ENCODE assay signal across 14 mouse cellular contexts in genomic region chr3:131593143-131593798, GRCm38 (mm10). TPM values are rescaled to one million over a fixed set of nuclear protein-coding genes. Genes with fewer than 3 reads are reported as not detected.
DNase-seq lines count a peak whose midpoint lies in the region; ATAC-seq and TF ChIP-seq lines count a peak whose summit lies in the region.
"Had no signal": no experiment of that assay in that cellular context is flagged by ENCODE, and none has a peak within 500 bp of the region (broad histone marks: within the 10 kb centered on the region; RNA-seq: fewer than 3 reads in every experiment).

No protein-coding gene starts in this region.

- H3K36me3 ChIP-seq in intestine, postnatal 0 days (ENCODE audit: control insufficient read depth, insufficient read depth): peaks cover 69% of the 10 kb centered on the region
- H3K36me3 ChIP-seq in intestine, embryonic 16.5 days (ENCODE audit: control insufficient read depth, insufficient read depth, low read length): peaks cover 16% of the 10 kb centered on the region; the same call in 1 of the 2 replicates
- peaks cover 32% of the 10 kb centered on the region for H3K36me3 ChIP-seq in neural tube, embryonic 13.5 days

- H3K27ac ChIP-seq in intestine, postnatal 0 days (ENCODE audit: low read depth, low read length): no peak overlapping the region
- H3K27ac ChIP-seq in intestine, embryonic 16.5 days (ENCODE audit: low read length): no peak overlapping the region
- H3K27ac ChIP-seq in neural tube, embryonic 13.5 days (replicated peaks): peak overlapping the region; percentile 68
- H3K27ac ChIP-seq: forebrain, embryonic 15.5 days; hindbrain, embryonic 15.5 days had no signal

- H3K4me2 ChIP-seq in intestine, postnatal 0 days (replicated peaks; ENCODE audit: low read depth): no peak overlapping the region
- no peak overlapping the region for H3K4me2 ChIP-seq in intestine, embryonic 16.5 days (ENCODE audit: low read depth, low read length)
- H3K4me2 ChIP-seq in neural tube, embryonic 13.5 days: no peak overlapping the region
- H3K4me2 ChIP-seq: forebrain, embryonic 15.5 days; hindbrain, embryonic 15.5 days had no signal

- H3K27me3 ChIP-seq in intestine, postnatal 0 days (replicated peaks; ENCODE audit: control insufficient read depth, insufficient read depth, low read length): no peaks in the 10 kb centered on the region
- H3K27me3 ChIP-seq in intestine, embryonic 16.5 days (replicated peaks; ENCODE audit: control insufficient read depth, insufficient read depth, low read length): no peaks in the 10 kb centered on the region
- no peaks in the 10 kb centered on the region for H3K27me3 ChIP-seq in neural tube, embryonic 13.5 days
- H3K27me3 ChIP-seq: forebrain, embryonic 15.5 days; hindbrain, embryonic 15.5 days had no signal

- H3K4me1 ChIP-seq in intestine, postnatal 0 days (replicated peaks; ENCODE audit: control insufficient read depth, insufficient read depth, low read length): no peaks in the 10 kb centered on the region
- H3K4me1 ChIP-seq in intestine, embryonic 16.5 days (ENCODE audit: control insufficient read depth, insufficient read depth, low read length): no peaks in the 10 kb centered on the region
- no peaks in the 10 kb centered on the region; the same call in 1 of the 2 replicates for H3K4me1 ChIP-seq in neural tube, embryonic 13.5 days (replicated peaks)
- H3K4me1 ChIP-seq: forebrain, embryonic 15.5 days; hindbrain, embryonic 15.5 days had no signal

- H3K4me3 ChIP-seq in intestine, postnatal 0 days (ENCODE audit: low read depth, low read length): no peak overlapping the region
- no peak overlapping the region for H3K4me3 ChIP-seq in intestine, embryonic 16.5 days (ENCODE audit: low read length)
- H3K4me3 ChIP-seq in neural tube, embryonic 13.5 days: no peak overlapping the region
- H3K4me3 ChIP-seq: forebrain, embryonic 15.5 days; hindbrain, embryonic 15.5 days had no signal

- WGBS in intestine, postnatal 0 days: 85% methylated on average over 15 of the region's 15 CpGs
- WGBS in intestine, embryonic 16.5 days: 73% methylated on average over 15 of the region's 15 CpGs
- 66% methylated on average over 15 of the region's 15 CpGs for WGBS in neural tube, embryonic 13.5 days

- no peak for ATAC-seq in intestine, postnatal 0 days
- no peak for ATAC-seq in intestine, embryonic 16.5 days
- ATAC-seq in neural tube, embryonic 13.5 days (ENCODE audit: low read depth): peak; percentile 37
- ATAC-seq: forebrain, embryonic 15.5 days had no signal

- peak; percentile 49 for TF ChIP-seq CTCF in intestine, postnatal 0 days (IDR thresholded peaks at IDR 0.05; ENCODE audit: low read depth)

- no peaks in the 10 kb centered on the region for H3K9me3 ChIP-seq in intestine, postnatal 0 days (ENCODE audit: control insufficient read depth)
- no peaks in the 10 kb centered on the region for H3K9me3 ChIP-seq in intestine, embryonic 16.5 days (ENCODE audit: control insufficient read depth, low read length)
- no peaks in the 10 kb centered on the region for H3K9me3 ChIP-seq in neural tube, embryonic 13.5 days
- H3K9me3 ChIP-seq: forebrain, embryonic 15.5 days; hindbrain, embryonic 15.5 days had no signal

- no peak for DNase-seq in neural tube, embryonic 10.5 days (ENCODE audit: extremely low spot score, low spot score)
- DNase-seq in fibroblast of lung, adult 2 months (ENCODE audit: low read depth): peak; percentile 11
- no peak for DNase-seq in natural killer cell, adult 2 months (ENCODE audit: low spot score in 2 of 2)
- DNase-seq in urinary bladder, postnatal 14 days (ENCODE audit: low spot score): no peak
- DNase-seq: heart, adult 18-20 months; kidney, postnatal 36 days; lung, postnatal 14 days; right cerebral cortex, adult 18-20 months; thymus, postnatal 4 days had no signal

- no peak overlapping the region for H3K9ac ChIP-seq in intestine, postnatal 0 days (ENCODE audit: low read depth, low read length)
- no peak overlapping the region for H3K9ac ChIP-seq in intestine, embryonic 16.5 days (ENCODE audit: low read depth, low read length)
- no peak overlapping the region for H3K9ac ChIP-seq in neural tube, embryonic 13.5 days
- H3K9ac ChIP-seq: forebrain, embryonic 15.5 days; hindbrain, embryonic 15.5 days had no signal

RNA-seq across cellular contexts. Expression of gene Papss1, which starts 28.7 kb away (rescaled TPM):
- 150 and 168 TPM in 2 replicates for polyA plus RNA-seq in intestine, postnatal 0 days (2015; fragmentation: Nextera tagmentation; extraction: Ambion mirVana)
- polyA plus RNA-seq in intestine, embryonic 16.5 days (2015; fragmentation: Nextera tagmentation; extraction: Ambion mirVana): 177 and 186 TPM in 2 replicates
- polyA plus RNA-seq in neural tube, embryonic 13.5 days (2015; fragmentation: Nextera tagmentation; extraction: Ambion mirVana): 115 and 123 TPM in 2 replicates
